Mouse (Mus musculus) heart, postnatal 10 days (tissue): ENCODE results near the gene Psmd5. TPM values are rescaled to one million over a fixed set of nuclear protein-coding genes. Genes with fewer than 3 reads are reported as not detected.
A peak's percentile ranks its signal among the peaks of the same experiment; 100 is the strongest.
"Not testable (repeated sequence)": the region's sequence is repeated elsewhere in the genome, so short reads cannot be mapped to it uniquely, and the experiment has no call there.

Source experiments
- DNase-seq, 2 experiments: peaks; one replicate each; pipeline ENCODE4 v3.0.0; 2021
- intact Hi-C: fragments of 180-260 bp; cut with DNase I; formaldehyde crosslinking; loops from one replicate; pipeline ENCODE4 v1.15.1; 2025
- total RNA-seq, 2 experiments: library from RNA; stranded (reverse); gene quantifications; 2 replicates each; pipeline ENCODE4 v1.2.3; 2021

Gene Psmd5
- total RNA-seq, 2 experiments from 2014 or later, result 15.7 to 18.6 TPM

DNA sequence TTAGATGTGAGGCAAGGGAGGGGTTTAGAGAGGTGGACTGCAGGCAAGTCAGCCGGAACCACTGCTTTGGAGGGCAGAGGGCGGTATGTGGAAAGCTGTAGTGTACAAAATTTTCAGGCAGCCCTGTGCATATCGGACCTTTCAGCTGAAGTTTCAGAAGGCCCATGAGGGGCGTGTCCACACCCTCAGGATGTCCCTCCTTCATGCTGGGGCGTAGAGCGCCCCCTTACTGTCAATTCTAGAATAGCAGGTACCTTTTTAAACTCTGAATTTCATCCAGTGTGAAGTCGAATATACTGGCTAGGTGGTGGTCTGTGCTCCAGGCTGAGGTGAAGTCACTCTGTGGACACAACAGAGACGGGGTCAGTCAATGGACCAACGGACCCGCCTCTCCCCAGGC, 23.1 kb upstream of the Psmd5 start:
- peak in 1 of 2 experiments; percentile 55 for DNase-seq
- intact Hi-C loops, result no loop called here

GRCm38 (mm10) chr2:34896821-34897460, 22.2 kb upstream of the Psmd5 start:
- no peak for DNase-seq
- intact Hi-C loops, result no loop called here

DNA sequence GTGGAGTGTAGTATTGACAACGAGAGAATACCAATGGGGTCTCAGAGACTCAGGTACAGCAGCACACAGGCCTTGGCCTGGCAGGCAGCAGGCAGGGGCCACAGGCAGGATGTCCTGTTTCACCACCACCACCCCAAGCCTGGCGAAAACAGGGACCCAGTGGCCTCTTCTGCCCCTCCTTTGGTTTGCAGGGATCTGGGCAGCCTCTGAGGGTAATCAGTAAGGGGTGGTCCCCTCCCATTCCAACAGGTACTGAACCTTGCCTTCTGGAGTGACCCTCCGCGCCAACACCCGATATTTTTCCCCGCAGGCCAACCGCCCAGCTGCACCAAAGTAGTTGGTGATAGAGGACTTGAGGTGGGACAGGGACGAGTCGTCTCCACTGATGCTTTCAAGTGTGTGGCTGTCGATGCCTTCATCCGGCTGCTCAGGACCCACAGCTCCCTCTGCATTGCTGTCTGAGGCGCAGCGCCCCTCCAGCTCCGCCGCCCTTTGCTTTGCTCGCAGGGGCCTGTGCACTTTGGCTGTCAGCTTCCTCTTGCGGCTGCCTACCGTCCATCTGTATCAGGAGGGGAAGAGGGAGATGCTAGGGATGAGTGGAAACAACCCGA, 20.8 kb upstream of the Psmd5 start:
- intact Hi-C loops, result no loop called here
- no peak for DNase-seq

DNA sequence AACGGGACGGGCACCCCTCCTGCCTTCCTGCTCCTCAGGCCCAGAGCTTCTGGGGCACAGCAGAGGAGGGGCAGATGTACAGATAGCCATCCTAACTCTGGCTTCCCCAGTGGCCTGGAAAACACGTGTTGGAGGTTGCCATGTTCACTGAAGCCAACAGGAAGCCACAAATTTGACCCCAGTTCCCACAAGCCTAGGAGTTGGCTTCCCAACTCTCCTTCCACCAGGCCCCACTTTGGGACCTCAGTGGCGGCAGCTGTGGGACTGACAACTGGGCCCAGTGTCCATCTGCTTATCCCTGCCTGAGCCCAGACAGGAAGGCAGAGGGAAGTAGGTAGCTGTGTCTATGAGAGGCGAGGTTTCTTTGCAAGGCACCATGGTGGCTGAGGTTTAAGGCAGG, 19.2 kb upstream of the Psmd5 start:
- intact Hi-C loops, result no loop called here
- DNase-seq, result no peak

DNA sequence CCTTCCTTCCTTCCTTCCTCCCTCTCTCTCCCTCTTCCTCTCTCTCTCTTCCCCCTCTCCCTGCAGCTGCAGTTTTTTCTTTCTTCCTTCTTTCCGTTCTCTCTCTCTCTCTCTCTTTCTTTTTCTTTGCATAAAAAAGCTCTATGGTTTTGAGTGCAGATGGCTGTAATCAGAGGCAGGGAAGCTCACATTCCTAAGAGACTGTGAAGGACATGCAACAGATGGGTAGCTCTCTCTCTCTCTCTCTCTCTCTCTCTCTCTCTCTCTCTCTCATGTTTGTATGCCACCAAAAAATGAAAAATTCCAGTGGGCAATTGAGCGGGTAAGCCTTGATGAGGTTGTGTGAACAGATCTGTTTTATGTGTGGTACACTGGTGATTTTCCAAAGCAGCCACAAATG, 9.4 kb upstream of the Psmd5 start:
- intact Hi-C loops, result no loop called here
- no peak for DNase-seq

DNA sequence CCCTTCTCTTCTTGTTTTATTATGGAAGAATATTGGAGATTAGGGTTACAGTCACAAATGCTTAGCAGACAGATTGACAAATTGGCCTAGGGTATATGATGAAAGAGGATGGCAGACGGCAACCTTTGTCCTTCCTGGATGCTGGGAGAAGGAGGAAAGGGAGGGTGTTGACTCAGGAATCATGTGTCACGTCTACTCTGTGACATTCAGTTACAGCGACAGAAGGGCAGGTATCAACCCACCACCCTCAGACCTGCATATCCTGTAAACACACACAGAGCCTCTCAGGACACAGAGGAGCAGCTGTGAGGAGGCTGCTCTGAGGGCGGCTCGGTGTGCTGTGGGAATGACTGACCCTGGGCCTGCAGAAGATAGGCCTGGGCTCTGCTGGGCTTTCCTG, 8.4 kb upstream of the Psmd5 start:
- DNase-seq, result no peak
- intact Hi-C loops, result no loop called here

GRCm38 (mm10) chr2:34882757-34883156, 8.0 kb upstream of the Psmd5 start:
- DNase-seq, result no peak
- intact Hi-C loops, result no loop called here

GRCm38 (mm10) chr2:34880054-34880453, 5.3 kb upstream of the Psmd5 start:
- intact Hi-C loops, result no loop called here
- DNase-seq, result no peak

DNA sequence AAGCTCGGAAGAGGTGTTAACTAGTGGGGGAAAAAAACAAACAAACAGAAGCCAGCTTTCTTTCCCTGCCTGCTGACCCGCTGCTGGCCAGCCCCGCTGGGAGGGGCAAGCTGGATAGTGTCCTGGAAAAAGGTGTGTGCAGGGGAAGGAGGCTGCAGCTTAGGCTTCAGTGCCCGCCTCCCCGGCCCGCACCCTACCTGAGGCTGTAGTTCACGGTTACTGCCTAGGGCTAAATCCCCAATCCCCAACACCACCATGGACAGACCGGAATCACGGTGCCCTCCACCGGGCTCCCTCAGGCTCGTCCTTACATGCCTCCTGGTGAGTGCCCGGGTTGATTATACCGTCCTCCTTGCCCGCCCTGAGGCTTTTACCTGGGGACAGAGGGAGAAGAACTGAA, 497 bp downstream of the Psmd5 start, which contains the start of gene Cutal:
Gene Cutal, plus strand, starts transcription at position 126 of the 400 bp plus-strand sequence.
- DNase-seq, result peak; percentile 17 to 26
- intact Hi-C loops, result loop anchor here (2.0 to 5.0 kb wide), 2 partner anchors 31 to 98 kb away; no protein-coding TSS in a partner anchor

DNA sequence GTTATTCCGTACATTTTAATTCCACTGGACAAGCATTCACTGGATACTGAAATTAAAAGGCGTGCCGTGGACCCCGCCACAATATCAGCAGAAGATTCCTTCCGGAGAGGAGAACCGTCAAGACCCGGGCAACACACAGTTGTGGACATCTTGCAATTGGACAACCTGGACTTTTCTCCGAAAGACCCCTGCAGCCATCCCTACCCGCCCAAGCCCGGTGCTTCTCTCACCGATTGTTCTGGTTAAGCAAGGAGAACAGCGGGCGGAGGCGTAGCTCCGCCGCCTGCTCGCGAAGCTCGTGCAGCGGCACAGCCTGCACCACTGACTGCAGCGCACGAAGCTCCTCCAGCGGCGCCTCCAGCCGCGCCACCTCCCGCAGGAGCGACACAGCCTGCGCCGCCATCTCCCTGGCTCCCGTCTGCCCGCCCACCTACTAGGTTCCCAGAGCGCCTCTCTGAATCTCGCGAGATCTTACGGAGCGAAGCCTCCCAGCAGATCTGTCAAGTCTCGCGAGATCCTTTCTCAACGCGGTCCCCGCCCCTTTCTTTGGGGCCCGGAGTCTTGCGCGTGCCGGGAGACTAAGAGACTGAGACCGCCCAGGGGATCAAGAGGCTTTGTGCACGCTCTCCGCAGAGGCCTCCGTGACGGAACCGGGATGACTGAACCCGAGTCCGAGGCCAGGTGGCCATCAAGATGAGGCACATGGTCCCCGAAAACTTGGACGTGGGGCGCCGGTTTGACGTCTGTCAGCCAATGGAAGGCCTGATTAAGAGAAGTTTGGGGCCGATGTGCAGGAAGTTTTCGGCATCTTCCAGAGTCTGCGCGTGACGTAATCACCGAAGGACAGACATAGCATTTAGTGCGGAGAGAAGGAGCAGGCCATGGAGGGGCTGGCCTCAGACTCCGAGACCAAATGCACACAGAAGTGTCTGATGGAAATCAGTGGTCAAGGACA, 4.0 kb downstream of the Psmd5 start:
- intact Hi-C loops, result loop anchor here (2.0 to 5.0 kb wide), 2 partner anchors 44 to 102 kb away; partner anchors contain the start of gene Fbxw2
- DNase-seq, result peak; percentile 95 to 96

- DNase-seq, result peak; percentile 4 to 10
- intact Hi-C loops, result loop anchor here (2.0 to 5.0 kb wide), 2 partner anchors 43 to 103 kb away; partner anchors contain the start of gene Fbxw2
These were observed 5.1 kb downstream of the Psmd5 start for GRCm38 (mm10) chr2:34869680-34870079.

- intact Hi-C loops, result no loop called here
These were observed 17.0 kb downstream of the Psmd5 start for GRCm38 (mm10) chr2:34857728-34858127.

GRCm38 (mm10) chr2:34855265-34855664, 19.5 kb downstream of the Psmd5 start:
- intact Hi-C loops, result no loop called here
- no peak for DNase-seq

More at GRCm38 (mm10) chr2:34857728-34858127, 17.0 kb downstream of the Psmd5 start:
- DNase-seq, result no peak

DNA sequence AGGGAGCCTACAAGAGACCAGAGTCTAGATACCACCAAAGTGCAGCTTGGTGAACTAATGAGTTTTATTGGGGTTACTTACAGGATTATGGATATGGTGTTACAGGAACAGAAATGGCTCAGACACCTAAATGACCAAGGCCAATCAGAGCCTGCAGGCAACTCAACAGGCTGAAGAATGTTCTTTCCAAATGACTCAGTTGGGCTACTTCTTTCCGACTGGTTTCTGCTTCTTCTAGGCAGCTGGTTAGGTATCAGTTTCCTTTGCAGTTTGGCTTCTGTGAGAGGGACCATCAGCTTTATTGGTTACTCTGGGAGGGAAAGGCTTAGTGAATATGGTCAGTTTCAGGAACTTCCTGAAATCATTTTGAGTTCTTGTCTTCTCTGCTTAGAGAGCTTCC, 27.1 kb downstream of the Psmd5 start:
- intact Hi-C loops, result no loop called here

DNA sequence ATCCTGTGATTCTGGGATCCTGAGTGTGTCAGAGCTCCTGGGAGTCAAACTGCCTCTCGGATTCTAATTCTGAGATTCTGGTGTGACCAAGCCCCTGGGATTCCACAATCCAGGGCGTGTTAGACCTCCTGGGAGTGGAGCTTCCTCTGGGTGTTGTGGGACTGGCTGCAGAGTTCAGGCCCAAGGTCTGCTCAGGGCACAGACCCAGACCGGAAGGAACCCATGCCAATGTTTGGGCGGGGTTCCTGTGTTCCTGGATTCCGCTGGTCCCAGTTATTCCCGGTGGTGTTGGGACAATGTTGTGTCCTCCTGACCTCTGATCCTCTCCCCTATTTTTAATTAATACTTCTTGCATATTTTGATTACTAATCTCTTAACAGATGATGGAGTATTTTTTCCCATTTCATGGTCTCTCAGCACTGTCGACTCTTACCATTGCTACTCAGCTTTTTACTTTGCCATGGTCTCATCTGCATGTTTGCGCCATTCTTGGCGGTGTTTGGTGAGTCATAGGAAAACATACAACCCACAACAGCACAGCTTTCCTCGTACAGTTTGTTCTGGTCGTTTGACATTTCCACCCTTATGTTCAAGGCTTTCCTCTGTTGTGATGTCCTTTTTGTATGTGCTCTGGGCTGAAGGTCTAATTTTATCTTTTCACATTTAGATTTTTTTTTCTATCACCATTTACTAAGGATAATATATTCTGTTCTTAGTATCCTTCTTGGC, 31.4 kb downstream of the Psmd5 start:
- DNase-seq, result peak; percentile 45 to 68
- intact Hi-C loops, result no loop called here

More for the DNA sequence above, 27.1 kb downstream of the Psmd5 start:
- DNase-seq, result no peak

DNA sequence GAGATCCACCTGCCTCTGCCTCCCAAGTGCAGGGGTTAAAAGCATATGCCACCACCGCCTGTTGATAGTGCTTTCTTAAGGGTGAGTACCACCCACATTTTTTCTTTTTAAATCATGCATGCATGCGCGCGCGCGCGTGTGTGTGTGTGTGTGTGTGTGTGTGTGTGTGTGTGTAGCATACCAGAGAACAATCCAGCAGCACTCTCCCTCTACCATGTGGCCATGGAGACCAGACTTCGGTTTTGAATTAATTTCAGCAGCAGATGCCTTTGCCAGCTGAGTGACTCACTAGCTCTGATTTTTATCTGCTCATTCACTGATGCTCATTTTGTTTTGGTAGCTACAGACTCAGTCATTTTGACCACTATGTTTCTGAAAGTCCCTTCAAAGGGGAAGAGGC, 33.1 kb downstream of the Psmd5 start:
- intact Hi-C loops, result no loop called here

DNA sequence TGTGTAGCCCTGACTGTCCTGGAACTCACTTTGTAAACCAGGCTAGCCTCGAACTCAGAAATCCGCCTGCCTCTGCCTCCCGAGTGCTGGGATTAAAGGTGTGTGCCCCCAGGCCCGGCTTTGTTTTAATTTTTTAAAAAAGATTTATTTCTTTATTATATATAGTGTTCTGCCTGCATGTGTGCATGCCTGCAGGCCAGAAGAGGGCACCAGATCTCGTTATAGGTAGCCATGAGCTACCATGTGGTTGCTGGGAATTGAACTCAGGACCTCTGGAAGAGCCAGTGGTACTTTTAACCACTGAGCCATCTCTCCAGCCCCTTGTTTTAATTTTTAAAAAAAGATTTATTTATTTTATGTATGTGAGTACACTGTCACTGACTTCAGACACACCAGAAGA, 34.6 kb downstream of the Psmd5 start:
- intact Hi-C loops, DNase-seq: not testable (repeated sequence)

More for the DNA sequence above, 33.1 kb downstream of the Psmd5 start:
- DNase-seq, result no peak

DNA sequence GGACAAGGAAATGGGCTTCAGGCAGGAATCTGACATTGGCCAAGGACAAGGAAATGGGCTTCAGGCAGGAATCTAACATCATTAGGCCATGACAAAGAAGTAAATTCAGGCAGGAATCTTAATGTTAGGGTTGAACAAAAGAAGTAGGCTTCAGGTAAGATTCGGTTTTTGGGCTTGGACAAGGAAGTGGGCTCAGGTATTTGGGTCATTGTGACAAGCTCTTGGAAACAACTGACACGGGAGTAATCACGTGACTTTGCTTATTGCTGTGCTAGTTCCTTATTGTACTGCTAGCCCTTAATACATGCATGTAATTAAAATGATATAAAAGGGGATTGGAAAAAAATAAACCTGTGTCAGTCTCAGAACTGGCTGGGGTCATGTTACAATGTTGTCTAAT, 39.1 kb downstream of the Psmd5 start:
- intact Hi-C loops, result no loop called here
- DNase-seq, result no peak

DNA sequence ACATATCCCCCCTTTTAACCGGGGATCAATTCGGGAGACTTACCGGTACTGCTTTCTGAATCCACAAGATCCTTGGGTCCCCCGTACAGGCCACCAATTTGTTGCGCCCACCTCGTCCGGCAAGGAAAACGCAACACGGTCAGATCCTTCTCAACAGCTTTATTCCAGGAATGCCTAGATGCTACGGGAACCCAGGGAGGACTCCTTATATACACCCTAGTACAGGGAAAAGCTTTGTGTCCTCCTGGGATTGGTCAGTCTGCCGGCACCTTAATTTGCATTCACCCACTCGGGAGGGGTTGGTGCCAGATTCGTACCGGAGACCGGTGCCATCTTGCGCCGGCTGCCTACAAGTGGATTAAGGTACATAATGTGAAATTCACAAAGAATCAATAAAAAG, 41.1 kb downstream of the Psmd5 start:
- no peak for DNase-seq
- intact Hi-C loops, result no loop called here

GRCm38 (mm10) chr2:34832766-34833457, 41.9 kb downstream of the Psmd5 start, which contains the start of gene Gm34653:
Gene Gm34653 (plus strand): TSS chr2:34833007.
- intact Hi-C loops, DNase-seq: not testable (repeated sequence)
